Comparison of ENCODE assay signal across 30 mouse cellular contexts in genomic region chr6:55343446-55343845, GRCm38 (mm10). TPM values are rescaled to one million over a fixed set of nuclear protein-coding genes. Genes with fewer than 3 reads are reported as not detected.
DNase-seq lines count a peak whose midpoint lies in the region; ATAC-seq and TF ChIP-seq lines count a peak whose summit lies in the region.
"Had no signal": no experiment of that assay in that cellular context is flagged by ENCODE, and none has a peak within 500 bp of the region (broad histone marks: within the 10 kb centered on the region; RNA-seq: fewer than 3 reads in every experiment).

No protein-coding gene starts in this region.

- DNase-seq in heart, adult 11 months, result peak; percentile 89
- no peak for DNase-seq in heart, postnatal 4 days
- no peak for DNase-seq in layer of hippocampus, adult 2 months (ENCODE audit: low spot score in 2 of 2)
- no peak for DNase-seq in layer of hippocampus, postnatal 10 days (ENCODE audit: low spot score in 2 of 2)
- no peak for DNase-seq in lung, postnatal 36 days
- no peak for DNase-seq in neural tube, embryonic 10.5 days (ENCODE audit: extremely low spot score, low spot score)
- DNase-seq: adrenal gland, adult 2 months; cerebellum, adult 2 months; heart, postnatal 14 days; retina, postnatal 1 day; right cerebral cortex, postnatal 25 days had no signal

- ATAC-seq in lung, embryonic 15.5 days (ENCODE audit: borderline replicate concordance, extremely low read depth, low FRiP score, low TSS enrichment), result no peak
- ATAC-seq in liver, embryonic 16.5 days (ENCODE audit: low read depth), result no peak
- ATAC-seq: forebrain, embryonic 16.5 days; intestine, embryonic 15.5 days; midbrain, embryonic 13.5 days had no signal

- no peaks in the 10 kb centered on the region for H3K27me3 ChIP-seq in lung, embryonic 15.5 days
- H3K27me3 ChIP-seq in liver, embryonic 16.5 days (ENCODE audit: control insufficient read depth, insufficient read depth, low read depth, low read length), result no peaks in the 10 kb centered on the region
- H3K27me3 ChIP-seq: embryonic facial prominence, embryonic 15.5 days; intestine, embryonic 15.5 days; megakaryocyte, embryonic 14.5 days; midbrain, embryonic 13.5 days had no signal

- peaks cover 56% of the 10 kb centered on the region for H3K4me1 ChIP-seq in lung, embryonic 15.5 days
- H3K4me1 ChIP-seq in liver, embryonic 16.5 days (ENCODE audit: control insufficient read depth, low read depth, low read length), result peaks cover 63% of the 10 kb centered on the region

- 0 out of 2 replicates have a peak overlapping the region, but pooled peaks have one; percentile 4 for H3K9ac ChIP-seq in lung, embryonic 15.5 days
- no peak overlapping the region for H3K9ac ChIP-seq in liver, embryonic 16.5 days (ENCODE audit: low read depth, low read length)
- H3K9ac ChIP-seq: embryonic facial prominence, embryonic 15.5 days; heart, embryonic 13.5 days; hindbrain, embryonic 15.5 days; intestine, embryonic 15.5 days; midbrain, embryonic 13.5 days had no signal

- no peak overlapping the region for H3K4me2 ChIP-seq in lung, embryonic 15.5 days
- H3K4me2 ChIP-seq in liver, embryonic 16.5 days (ENCODE audit: low read depth, low read length), result no peak overlapping the region
- H3K4me2 ChIP-seq: embryonic facial prominence, embryonic 15.5 days; heart, embryonic 13.5 days; hindbrain, embryonic 15.5 days; intestine, embryonic 15.5 days; midbrain, embryonic 13.5 days had no signal

- no peaks in the 10 kb centered on the region for H3K36me3 ChIP-seq in lung, embryonic 15.5 days
- H3K36me3 ChIP-seq in liver, embryonic 16.5 days (ENCODE audit: control insufficient read depth, insufficient read depth), result peaks cover 4% of the 10 kb centered on the region; the same call in 1 of the 2 replicates
- H3K36me3 ChIP-seq: heart, embryonic 13.5 days; hindbrain, embryonic 15.5 days; intestine, embryonic 15.5 days; midbrain, embryonic 13.5 days had no signal

- peak overlapping the region; percentile 33; the same call in 1 of the 2 replicates for H3K27ac ChIP-seq in layer of hippocampus, adult 2 months
- H3K27ac ChIP-seq in lung, embryonic 15.5 days, result no peak overlapping the region
- H3K27ac ChIP-seq in liver, embryonic 16.5 days (ENCODE audit: low read length), result peak overlapping the region; percentile 82
- H3K27ac ChIP-seq: embryonic facial prominence, embryonic 15.5 days; heart, embryonic 13.5 days; hindbrain, embryonic 15.5 days; intestine, embryonic 15.5 days; midbrain, embryonic 13.5 days had no signal

- TF ChIP-seq CTCF in layer of hippocampus, adult 2 months (conservative IDR thresholded peaks at IDR 0.05), result no peak

- WGBS in lung, embryonic 15.5 days, result 80% methylated on average over 10 of the region's 10 CpGs
- 90% methylated on average over 10 of the region's 10 CpGs for WGBS in liver, embryonic 16.5 days (ENCODE audit: insufficient replicate concordance)

- no peaks in the 10 kb centered on the region for H3K9me3 ChIP-seq in lung, embryonic 15.5 days
- no peaks in the 10 kb centered on the region for H3K9me3 ChIP-seq in liver, embryonic 16.5 days (replicated peaks; ENCODE audit: control insufficient read depth, low read length)
- H3K9me3 ChIP-seq: embryonic facial prominence, embryonic 15.5 days; heart, embryonic 13.5 days; hindbrain, embryonic 15.5 days; intestine, embryonic 15.5 days; megakaryocyte, embryonic 14.5 days; midbrain, embryonic 13.5 days had no signal

- no peak overlapping the region for H3K4me3 ChIP-seq in layer of hippocampus, adult 2 months
- no peak overlapping the region for H3K4me3 ChIP-seq in lung, embryonic 15.5 days
- no peak overlapping the region for H3K4me3 ChIP-seq in liver, embryonic 16.5 days (ENCODE audit: low read depth, low read length)
- H3K4me3 ChIP-seq: embryonic facial prominence, embryonic 15.5 days; heart, embryonic 13.5 days; hindbrain, embryonic 15.5 days; intestine, embryonic 15.5 days; megakaryocyte, embryonic 14.5 days; midbrain, embryonic 13.5 days had no signal

RNA-seq across cellular contexts. Expression of gene Aqp1, which starts 7.2 kb away (rescaled TPM):
- 10 to 100 TPM; 87.4 to 98.8 TPM for total RNA-seq in heart, postnatal 4 days (2021)
- under 1 TPM; 0.39 to 0.72 TPM for total RNA-seq in layer of hippocampus, adult 2 months (2021)
- 1 to 10 TPM in 1 of 2 experiments, under 1 TPM in 1; 0.49 to 5.4 TPM for total RNA-seq in layer of hippocampus, postnatal 10 days (2021)
- 48.8 and 57.9 TPM in 2 replicates for polyA plus RNA-seq in lung, embryonic 15.5 days (2015; fragmentation: Nextera tagmentation; extraction: Ambion mirVana)
- polyA plus RNA-seq in liver, embryonic 16.5 days (2015; fragmentation: Nextera tagmentation; extraction: Ambion mirVana), result 75.9 and 78.9 TPM in 2 replicates
- total RNA-seq: monocyte, adult 5-6 weeks had no signal

RNA-seq across cellular contexts. Expression of gene Ghrhr, which starts 32.6 kb away (rescaled TPM):
- total RNA-seq in heart, postnatal 4 days (2021), result not detected
- not detected for total RNA-seq in layer of hippocampus, adult 2 months (2021)
- not detected for total RNA-seq in layer of hippocampus, postnatal 10 days (2021)
- polyA plus RNA-seq in lung, embryonic 15.5 days (2015; fragmentation: Nextera tagmentation; extraction: Ambion mirVana), result 0.09 and 0.10 TPM in 2 replicates
- not detected in 2 replicates for polyA plus RNA-seq in liver, embryonic 16.5 days (2015; fragmentation: Nextera tagmentation; extraction: Ambion mirVana)
- total RNA-seq: adrenal gland, adult 2 months; adrenal gland, postnatal 4 days; gastrocnemius, postnatal 36 days; heart, postnatal 14 days; layer of hippocampus, adult 8-10 months; left cerebral cortex, postnatal 25 days; MEL; monocyte, adult 5-6 weeks had no signal
- polyA plus RNA-seq: adrenal gland, adult 2 months; C2C12; cerebellum, adult 2 months; embryonic facial prominence, embryonic 15.5 days; forebrain, embryonic 16.5 days; heart, embryonic 13.5 days; hindbrain, embryonic 15.5 days; kidney, embryonic 14.5 days; midbrain, embryonic 13.5 days; neural tube, embryonic 11.5 days; testis, adult 2 months had no signal

Comparison
In these comparisons a context has a peak if more than half of its experiments do, and no peak if none do; other contexts are left out.
1. RNA of gene Aqp1, which starts 7.2 kb away (total RNA-seq): 87.4 to 98.8 TPM in heart, postnatal 4 days; 0.49 to 5.4 TPM in layer of hippocampus, postnatal 10 days and 0.39 to 0.72 TPM in layer of hippocampus, adult 2 months; every median in the first group is over 10 times any median in the second.